Mouse (Mus musculus): ENCODE measurements at regions not wholly inside any gene's neighbourhood (a gene's known extent, or its start where the extent isn't known, plus 50 kb on each side); places are given as distances from the start of the nearest gene placed in this dataset.

DNA sequence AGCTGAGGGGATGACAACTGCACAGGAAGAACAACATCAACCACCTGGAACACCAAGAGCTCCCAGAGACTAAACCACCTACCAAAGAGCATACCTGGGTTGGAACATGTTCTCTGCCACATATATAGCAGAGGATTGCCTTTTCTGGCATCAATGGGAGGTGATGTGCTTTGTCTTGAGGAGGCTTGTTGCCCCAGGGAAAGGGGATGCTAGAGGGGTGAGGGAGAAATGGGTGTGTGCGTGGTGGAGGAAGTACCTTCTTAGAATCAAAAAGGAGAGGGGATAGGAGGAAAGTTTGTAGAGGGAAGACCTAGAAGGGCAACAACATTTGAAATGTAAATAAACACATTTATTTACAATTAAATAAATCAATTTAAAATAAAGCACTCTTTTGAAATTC, 358.5 kb upstream of the Pfkp start:
- no peak for TF ChIP-seq GATA1 (IDR thresholded peaks at IDR 0.05; ENCODE audit: low read length)

DNA sequence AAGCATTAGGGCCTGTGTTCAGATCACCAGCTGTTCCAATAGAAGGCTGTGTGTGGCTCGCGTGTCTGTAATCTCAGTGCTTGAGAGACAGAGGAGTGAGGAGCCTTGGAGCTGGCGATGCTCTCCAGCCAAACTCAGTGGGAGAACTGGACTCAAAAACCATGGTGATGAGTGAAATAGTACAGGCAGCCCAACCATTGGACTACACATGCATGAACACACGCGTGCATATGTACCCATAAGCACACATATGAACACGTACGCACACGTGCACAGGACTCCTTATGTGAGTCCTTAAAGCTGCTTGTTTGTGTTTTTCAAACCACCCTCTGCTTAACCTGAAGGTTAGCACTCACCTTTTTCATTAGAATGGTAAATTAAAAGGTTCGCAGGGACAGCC, 349.5 kb upstream of the Pfkp start:
- TF ChIP-seq GATA1 (IDR thresholded peaks at IDR 0.05; ENCODE audit: low read length): no peak

DNA sequence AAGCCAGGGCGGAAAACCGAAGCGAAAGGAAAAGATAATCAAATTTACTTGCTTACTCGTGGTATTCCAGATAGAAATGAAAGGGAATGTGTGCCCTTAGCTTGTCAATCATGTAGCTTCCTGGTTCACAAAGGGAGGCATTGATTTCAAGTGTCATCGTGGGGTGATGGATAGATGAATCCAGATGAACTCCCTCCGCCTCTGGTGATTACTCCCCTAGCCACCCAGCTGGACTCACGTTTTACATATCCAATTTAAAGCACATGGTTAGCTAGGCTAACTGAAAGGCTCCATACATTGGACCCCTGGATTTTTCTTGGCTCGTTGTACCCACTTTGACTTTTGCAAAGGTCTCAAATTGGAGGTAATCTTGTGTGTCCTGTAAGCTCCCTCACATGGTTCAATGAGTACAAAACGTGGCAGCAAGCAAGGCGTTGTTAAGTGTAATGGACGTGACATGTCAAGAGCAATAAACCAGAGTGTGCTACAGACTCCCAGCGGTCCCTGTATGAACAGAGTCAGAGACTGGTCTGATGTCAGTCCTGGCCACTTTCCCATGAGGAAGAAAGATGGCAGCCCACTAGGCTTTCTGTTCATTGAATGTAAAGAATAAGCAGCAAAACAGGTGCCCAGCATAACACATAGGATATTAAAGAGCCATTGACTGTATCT, 343.9 kb upstream of the Pfkp start:
- no peak for TF ChIP-seq GATA1 (IDR thresholded peaks at IDR 0.05; ENCODE audit: low read length)

DNA sequence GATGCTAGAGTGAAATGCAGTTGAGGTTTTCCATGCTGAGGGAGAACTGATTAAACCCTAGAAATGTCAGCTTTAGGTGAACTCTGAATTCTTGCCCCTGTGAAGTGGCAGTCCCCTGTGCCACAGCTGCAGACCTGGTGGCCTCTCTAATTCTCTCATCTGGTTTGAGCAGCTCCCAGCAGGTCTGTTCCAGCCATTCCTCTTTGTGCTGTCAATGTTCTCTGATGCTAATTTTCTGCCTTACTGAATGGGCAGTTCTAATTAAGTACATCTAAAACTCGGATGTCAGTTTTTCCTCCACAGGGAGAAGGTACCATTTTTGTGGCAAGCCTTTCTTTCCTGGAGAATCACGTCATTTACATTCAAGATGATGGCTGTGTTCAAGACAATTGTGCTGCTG, 343.1 kb upstream of the Pfkp start:
- TF ChIP-seq GATA1 (IDR thresholded peaks at IDR 0.05; ENCODE audit: low read length): no peak

DNA sequence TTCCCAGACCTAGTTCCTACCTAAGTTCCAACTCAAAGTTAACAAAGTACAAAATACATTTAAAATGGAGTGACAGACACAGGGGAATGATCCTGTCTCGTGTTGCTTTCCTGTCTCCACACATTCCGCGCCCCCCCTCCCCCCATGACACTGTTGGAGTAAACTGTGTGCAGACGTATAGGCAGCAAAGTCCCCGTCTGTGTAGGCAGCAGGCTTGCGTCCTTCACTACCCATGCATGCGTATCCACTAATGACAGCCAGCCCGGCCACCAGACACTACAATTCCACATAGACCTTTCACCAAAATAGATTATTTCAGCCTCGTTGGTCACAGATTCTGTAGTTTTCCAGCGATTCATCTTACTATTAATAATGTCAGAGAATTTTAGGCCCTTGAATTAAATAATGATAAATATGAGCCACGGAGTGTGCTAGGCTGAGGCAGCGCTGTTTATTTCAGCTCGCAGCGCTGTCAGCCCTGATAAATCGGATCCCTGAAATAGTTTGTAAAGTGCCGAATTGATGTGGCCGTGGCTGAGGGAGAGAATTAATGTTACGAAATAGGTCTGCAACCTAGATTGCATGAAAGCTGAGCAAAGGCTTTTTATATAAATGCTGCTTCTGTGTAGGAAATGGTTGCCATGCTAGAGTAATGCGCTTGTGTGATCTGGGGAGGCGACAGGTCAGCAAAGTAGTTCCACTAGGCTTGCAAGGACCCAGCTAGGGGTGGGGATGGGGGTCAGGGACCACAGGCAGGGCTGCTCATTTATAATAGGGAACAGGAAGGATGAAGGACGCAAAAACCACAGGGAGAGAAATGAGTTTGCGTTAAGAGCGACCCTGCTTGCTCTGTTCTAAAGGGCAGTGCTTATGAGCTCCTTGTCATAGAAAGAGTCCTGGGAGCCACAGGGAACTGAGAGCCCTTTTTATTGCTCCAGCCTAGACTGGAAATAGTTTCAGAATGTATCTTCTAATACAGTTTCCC, 336.7 kb upstream of the Pfkp start:
- no peak for TF ChIP-seq GATA1 (IDR thresholded peaks at IDR 0.05; ENCODE audit: low read length)

DNA sequence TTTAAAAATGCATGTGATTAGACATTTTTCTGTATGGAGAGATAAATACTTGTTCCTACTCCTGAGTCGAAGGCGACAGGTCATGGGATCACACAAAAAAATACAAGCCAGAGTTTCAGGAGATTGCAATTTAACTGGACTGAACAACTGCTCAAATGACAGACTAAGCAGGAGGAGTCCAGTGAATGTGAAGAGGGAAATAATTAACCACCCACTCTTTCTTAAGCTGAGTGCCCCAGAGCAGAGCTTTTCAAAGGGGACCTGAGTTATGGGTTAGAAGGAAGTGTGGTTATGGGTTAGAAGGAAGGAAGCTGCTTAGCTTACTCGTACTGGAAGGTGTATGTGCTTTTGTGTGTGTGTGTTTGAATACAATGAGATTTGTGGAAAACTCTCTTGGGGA, 307.1 kb upstream of the Pfkp start:
- no peak for TF ChIP-seq GATA1 (IDR thresholded peaks at IDR 0.05; ENCODE audit: low read length)

DNA sequence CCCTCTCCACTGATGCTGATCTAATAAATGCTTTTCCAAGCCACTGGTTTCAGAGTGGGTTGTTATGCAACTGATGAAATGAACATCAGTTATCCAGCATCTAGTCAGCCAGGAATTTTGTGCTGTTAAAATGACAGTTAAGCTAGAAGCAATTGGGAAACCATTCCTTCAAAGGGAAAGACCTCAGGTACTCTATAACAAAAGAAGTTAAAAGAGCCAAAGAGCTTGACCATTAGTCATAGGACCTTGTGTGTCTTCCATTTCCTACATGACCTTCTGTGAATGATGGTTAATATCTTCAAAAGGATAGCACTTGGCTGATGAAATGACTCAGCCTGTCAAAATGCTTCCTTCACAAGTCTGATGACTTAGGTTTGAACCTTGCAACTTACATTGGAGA, 275.6 kb upstream of the Pfkp start:
- no peak for TF ChIP-seq GATA1 (IDR thresholded peaks at IDR 0.05; ENCODE audit: low read length)

DNA sequence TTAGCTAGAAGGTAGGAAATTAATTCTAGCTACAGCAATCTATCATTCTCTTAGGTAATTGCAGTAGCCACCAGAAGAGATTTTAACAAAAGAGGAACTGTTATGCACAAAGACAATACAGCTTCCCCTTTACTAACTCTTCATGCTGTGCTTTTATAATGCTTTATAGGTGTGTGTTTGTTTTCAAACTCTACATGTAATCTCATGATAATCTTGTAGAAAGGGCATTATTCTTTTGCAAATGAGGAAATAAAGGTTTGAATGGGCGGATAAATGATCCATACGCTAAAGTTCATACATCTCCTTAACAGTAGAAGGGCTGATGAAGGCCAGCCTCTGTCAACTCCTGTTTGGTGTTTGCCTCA, 273.8 kb upstream of the Pfkp start:
- no peak for TF ChIP-seq GATA1 (IDR thresholded peaks at IDR 0.05; ENCODE audit: low read length)

DNA sequence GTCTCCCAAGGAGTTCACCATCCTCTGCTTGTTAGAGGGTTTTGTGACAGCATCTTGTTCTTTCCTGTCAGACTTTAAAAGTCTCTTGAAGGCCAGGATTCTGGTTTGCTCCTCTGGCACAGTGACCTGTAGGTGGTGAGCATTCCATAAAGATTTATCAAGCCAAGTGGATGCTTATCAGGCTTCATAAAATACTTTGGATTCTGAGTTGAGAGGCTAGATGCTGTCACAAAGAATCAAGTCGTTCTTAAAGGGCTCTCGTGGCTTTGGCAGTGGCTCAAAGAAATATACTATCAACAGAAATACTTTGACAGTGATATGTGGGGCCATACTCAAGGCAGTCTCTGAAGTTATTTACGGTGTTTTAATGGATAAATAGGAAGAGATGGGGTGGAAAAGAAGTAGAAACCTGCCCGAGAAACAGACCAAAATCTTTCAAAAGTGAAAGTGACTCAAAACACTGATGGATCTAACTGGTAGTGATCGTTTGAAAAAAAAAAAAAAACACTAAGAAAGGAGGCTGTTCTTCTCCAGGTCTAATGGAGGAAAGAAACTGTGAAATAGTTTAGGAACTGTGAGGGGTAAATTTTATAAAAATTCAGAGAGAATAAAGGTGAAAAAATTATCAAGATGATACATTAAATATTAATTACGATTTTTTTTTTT, 273.2 kb upstream of the Pfkp start:
- no peak for TF ChIP-seq GATA1 (IDR thresholded peaks at IDR 0.05; ENCODE audit: low read length)

DNA sequence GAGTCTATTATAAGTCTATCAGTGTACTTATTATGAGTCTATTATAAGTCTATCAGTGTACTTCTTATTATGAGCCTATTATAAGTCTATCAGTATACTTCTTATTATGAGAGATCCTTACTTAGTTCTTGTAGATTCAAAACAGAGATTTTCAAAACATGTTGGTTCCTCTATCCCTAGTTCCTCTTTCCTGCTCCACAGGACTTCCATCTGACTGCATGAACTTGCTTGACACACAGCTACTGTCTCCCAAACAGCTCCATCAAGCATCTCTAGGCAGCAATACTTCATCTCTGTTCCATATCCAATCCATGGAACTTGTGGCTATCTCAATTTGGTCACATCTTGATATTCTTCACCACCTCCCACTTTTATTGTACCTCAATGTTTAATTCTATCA, 257.4 kb upstream of the Pfkp start:
- no peak for TF ChIP-seq GATA1 (IDR thresholded peaks at IDR 0.05; ENCODE audit: low read length)

DNA sequence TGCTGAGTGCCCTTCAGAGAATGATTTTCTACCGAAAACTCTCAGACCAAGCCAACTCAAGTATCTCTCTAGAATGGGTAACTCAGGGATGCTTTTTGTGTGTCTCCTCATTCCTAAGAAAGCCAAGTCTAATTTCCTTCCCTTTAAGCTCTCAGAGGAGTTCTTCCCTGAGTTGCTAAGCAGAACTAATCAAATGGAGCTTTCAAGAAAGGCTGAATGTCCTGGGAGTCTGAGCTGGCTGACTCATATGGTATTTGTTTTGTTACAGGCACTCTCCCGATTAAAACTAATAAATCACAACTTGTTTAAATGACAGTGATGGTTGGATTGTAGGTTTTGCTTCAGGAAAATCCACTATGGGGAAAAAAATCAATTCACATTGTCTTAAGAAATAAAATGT, 253.1 kb upstream of the Pfkp start:
- no peak for TF ChIP-seq GATA1 (IDR thresholded peaks at IDR 0.05; ENCODE audit: low read length)

DNA sequence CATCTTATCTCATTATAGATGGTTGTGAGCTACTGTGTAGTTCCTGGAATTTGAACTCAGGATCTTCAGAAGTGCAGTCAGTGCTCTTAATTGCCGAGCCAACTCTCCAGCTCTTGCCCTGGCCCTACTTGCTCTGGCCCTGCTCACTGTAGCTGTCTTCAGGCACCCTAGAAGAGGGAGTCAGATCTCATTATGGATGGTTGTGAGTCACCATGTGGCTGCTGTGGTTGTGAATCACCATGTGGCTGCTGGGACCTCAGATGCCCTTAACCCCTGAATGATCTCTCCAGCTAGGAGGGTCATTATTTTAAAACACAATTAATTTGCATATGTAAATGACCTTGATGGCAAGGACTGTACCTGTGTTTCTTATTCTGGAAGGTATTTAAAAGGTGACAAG, 249.1 kb upstream of the Pfkp start:
- no peak for TF ChIP-seq GATA1 (IDR thresholded peaks at IDR 0.05; ENCODE audit: low read length)

DNA sequence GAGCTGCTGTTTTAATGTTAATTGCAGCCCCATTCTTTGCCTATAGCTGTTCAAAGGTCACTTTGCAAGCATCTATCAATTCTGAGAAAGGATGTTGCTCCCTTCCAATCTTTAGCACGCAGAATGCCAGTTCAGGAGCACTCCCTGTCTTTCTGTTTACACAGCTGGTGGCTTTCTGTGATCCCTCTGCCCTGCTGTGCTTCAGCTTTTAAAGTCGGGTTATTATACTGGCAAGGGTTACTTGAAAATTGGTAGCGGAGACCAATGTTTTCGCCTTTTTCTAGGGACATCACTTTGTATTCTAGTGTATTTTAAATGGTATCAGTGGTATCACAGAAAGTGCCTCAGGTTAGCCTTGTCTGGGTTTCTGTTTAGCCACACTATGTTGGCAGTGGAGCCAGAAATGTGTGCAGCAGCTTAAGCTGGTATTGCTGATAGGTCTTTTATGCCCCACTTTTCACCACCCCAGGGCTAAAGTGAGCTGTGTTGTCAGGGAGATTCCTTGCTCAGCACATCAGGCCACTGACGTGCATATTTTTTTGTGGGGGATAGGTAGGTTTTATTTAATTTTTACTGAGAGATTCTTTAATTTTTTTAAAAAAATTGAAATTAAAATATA, 243.0 kb upstream of the Pfkp start:
- TF ChIP-seq GATA1 (IDR thresholded peaks at IDR 0.05; ENCODE audit: low read length): no peak

DNA sequence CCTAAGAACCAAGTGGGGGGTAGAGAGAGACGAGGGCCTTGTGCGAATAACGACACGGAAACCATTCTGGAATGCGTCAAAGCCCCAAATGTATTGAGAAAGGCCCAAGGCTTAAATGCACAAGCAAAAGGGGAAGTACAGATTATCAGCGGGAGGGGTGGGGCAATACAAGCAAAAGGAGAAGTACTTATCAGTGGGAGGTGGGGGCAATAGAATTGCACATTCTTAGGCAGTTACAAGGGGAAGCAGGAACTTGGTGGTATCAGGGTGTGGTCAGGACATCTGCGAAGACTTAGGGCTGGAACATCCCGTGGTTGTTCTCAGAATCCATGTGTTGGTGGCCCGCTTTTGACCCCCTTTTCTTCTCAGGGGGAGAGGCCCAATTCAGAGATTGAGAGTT, 240.9 kb upstream of the Pfkp start:
- peak; percentile 70 for TF ChIP-seq GATA1 (IDR thresholded peaks at IDR 0.05; ENCODE audit: low read length)

DNA sequence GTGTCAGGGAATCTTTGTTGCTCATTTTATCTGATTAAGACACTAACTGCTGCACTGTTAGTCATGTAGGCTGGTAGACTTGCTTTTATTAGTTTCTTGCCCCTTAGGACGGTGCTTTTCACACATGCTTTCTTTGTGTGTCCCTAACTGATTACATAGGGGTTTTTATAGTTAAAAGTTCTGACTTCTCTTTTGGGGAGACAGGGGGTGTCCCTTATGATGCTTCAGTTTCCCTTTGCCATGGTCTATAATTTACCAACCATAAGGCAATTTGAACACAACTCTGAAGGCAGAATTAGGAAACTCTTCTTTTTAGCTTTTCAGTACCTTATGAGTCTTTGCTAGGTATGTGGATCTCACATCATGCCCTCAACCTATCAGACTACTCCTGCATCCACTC, 239.8 kb upstream of the Pfkp start:
- no peak for TF ChIP-seq GATA1 (IDR thresholded peaks at IDR 0.05; ENCODE audit: low read length)
